Mouse (Mus musculus): ENCODE data around the gene Prrt4. TPM values are rescaled to one million over a fixed set of nuclear protein-coding genes. Genes with fewer than 3 reads are reported as not detected.
"Not testable (repeated sequence)": the region's sequence is repeated elsewhere in the genome, so short reads cannot be mapped to it uniquely, and the experiment has no call there.

The Prrt4 gene
- 1 to 10 TPM; 4.7 to 5.5 TPM for total RNA-seq (2021)
- long read RNA-seq, experiment 1, partial matches to known transcripts: 4 of 8 reads
- long read RNA-seq, experiment 1, other reads (novel, unspliced or antisense): 3 of 8 reads
- long read RNA-seq, experiment 2, partial matches to known transcripts: 2 of 8 reads
- long read RNA-seq, experiment 2, other reads (novel, unspliced or antisense): 5 of 8 reads

- intact Hi-C loops (cut with DNase I): no loop called here
- DNase-seq (ENCODE audit: low spot score in 2 of 2): peak; percentile 71 to 82
These were observed at the start of gene Prrt4 for GRCm38 (mm10) chr6:29178888-29179658. TSS of gene Prrt4 (minus strand) at chr6:29179584.

- intact Hi-C loops (cut with DNase I); DNase-seq (ENCODE audit: low spot score in 2 of 2): not testable (repeated sequence)
These were observed 38.3 kb upstream of the Prrt4 start for GRCm38 (mm10) chr6:29217717-29218116.

GRCm38 (mm10) chr6:29215881-29216501, 36.6 kb upstream of the Prrt4 start, which contains the start of gene Impdh1:
TSS of gene Impdh1 (minus strand) at chr6:29216364.
- DNase-seq (ENCODE audit: low spot score in 2 of 2): peak in 1 of 2 experiments; percentile 59
- intact Hi-C loops (cut with DNase I): no loop called here

- DNase-seq (ENCODE audit: low spot score in 2 of 2): no peak
- intact Hi-C loops (cut with DNase I): no loop called here
These were observed 35.8 kb upstream of the Prrt4 start for GRCm38 (mm10) chr6:29215181-29215580.

- no peak for DNase-seq (ENCODE audit: low spot score in 2 of 2)
- intact Hi-C loops (cut with DNase I): no loop called here
These were observed 35.4 kb upstream of the Prrt4 start for GRCm38 (mm10) chr6:29214776-29215175.

- DNase-seq (ENCODE audit: low spot score in 2 of 2): no peak
- intact Hi-C loops (cut with DNase I): no loop called here
These were observed 34.9 kb upstream of the Prrt4 start for GRCm38 (mm10) chr6:29214245-29214644.

- intact Hi-C loops (cut with DNase I): no loop called here
- DNase-seq (ENCODE audit: low spot score in 2 of 2): no peak
These were observed 34.1 kb upstream of the Prrt4 start for GRCm38 (mm10) chr6:29213436-29213835.

- intact Hi-C loops (cut with DNase I): no loop called here
- DNase-seq (ENCODE audit: low spot score in 2 of 2): peak; percentile 64 to 71
These were observed 32.6 kb upstream of the Prrt4 start for GRCm38 (mm10) chr6:29211806-29212492.

- intact Hi-C loops (cut with DNase I): no loop called here
- DNase-seq (ENCODE audit: low spot score in 2 of 2): no peak
These were observed 31.8 kb upstream of the Prrt4 start for GRCm38 (mm10) chr6:29211146-29211545.

- DNase-seq (ENCODE audit: low spot score in 2 of 2): no peak
- intact Hi-C loops (cut with DNase I): no loop called here
These were observed 31.0 kb upstream of the Prrt4 start for GRCm38 (mm10) chr6:29210231-29210936.

- intact Hi-C loops (cut with DNase I): no loop called here
- DNase-seq (ENCODE audit: low spot score in 2 of 2): no peak
These were observed 28.8 kb upstream of the Prrt4 start for GRCm38 (mm10) chr6:29208178-29208577.

- no peak for DNase-seq (ENCODE audit: low spot score in 2 of 2)
- intact Hi-C loops (cut with DNase I): no loop called here
These were observed 27.6 kb upstream of the Prrt4 start for GRCm38 (mm10) chr6:29207017-29207416.

GRCm38 (mm10) chr6:29206006-29206405, 26.6 kb upstream of the Prrt4 start:
- no peak for DNase-seq (ENCODE audit: low spot score in 2 of 2)
- intact Hi-C loops (cut with DNase I): no loop called here

GRCm38 (mm10) chr6:29204932-29205614, 25.7 kb upstream of the Prrt4 start:
- DNase-seq (ENCODE audit: low spot score in 2 of 2): peak in 1 of 2 experiments; percentile 65
- intact Hi-C loops (cut with DNase I): loop anchor here (1.0 kb wide), 1 partner anchor 74 kb away; the partner anchor contains the start of gene Fam71f2

GRCm38 (mm10) chr6:29203861-29204585, 24.6 kb upstream of the Prrt4 start:
- DNase-seq (ENCODE audit: low spot score in 2 of 2): no peak
- intact Hi-C loops (cut with DNase I): no loop called here

- intact Hi-C loops (cut with DNase I): no loop called here
- DNase-seq (ENCODE audit: low spot score in 2 of 2): no peak
These were observed 23.7 kb upstream of the Prrt4 start for GRCm38 (mm10) chr6:29203096-29203495.

- DNase-seq (ENCODE audit: low spot score in 2 of 2): no peak
- intact Hi-C loops (cut with DNase I): no loop called here
These were observed 22.6 kb upstream of the Prrt4 start for GRCm38 (mm10) chr6:29201988-29202387.

GRCm38 (mm10) chr6:29201341-29201740, 22.0 kb upstream of the Prrt4 start:
- intact Hi-C loops (cut with DNase I): no loop called here
- DNase-seq (ENCODE audit: low spot score in 2 of 2): no peak
